In the genomic region with DNA sequence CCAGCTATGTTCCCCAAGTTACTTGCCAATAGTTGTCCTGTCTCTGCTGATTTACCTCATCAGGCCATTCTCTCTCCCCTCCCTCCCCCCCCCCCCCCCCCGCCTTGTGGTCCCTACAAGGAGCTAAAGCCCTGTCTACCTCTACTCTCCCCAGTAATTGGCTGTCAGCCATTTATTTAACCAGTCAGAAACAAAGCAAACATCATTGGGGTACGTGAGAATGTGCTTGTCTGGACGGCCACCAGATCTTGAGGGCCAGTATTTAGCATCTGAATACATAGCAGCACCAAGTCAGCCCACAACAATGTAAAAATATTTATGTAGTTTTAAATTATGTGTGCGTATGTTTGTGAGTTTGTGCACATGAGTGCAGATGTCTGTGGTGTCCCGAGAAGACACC, we compare ENCODE assay signal across 13 mouse cellular contexts.
"Had no signal": no experiment of that assay in that cellular context is flagged by ENCODE, and none has a peak within 500 bp of the region (broad histone marks: within the 10 kb centered on the region; RNA-seq: fewer than 3 reads in every experiment).

No protein-coding gene starts in this region.

- H3K9ac ChIP-seq: limb, embryonic 13.5 days; liver, embryonic 14.5 days; midbrain, embryonic 15.5 days; neural tube, embryonic 13.5 days had no signal

- H3K36me3 ChIP-seq: limb, embryonic 13.5 days; midbrain, embryonic 10.5 days; midbrain, embryonic 15.5 days; neural tube, embryonic 13.5 days had no signal

- H3K4me3 ChIP-seq: layer of hippocampus, adult 2 months; limb, embryonic 13.5 days; midbrain, embryonic 10.5 days; midbrain, embryonic 15.5 days; neural tube, embryonic 13.5 days had no signal

- H3K27ac ChIP-seq: layer of hippocampus, adult 2 months; limb, embryonic 13.5 days; liver, embryonic 14.5 days; midbrain, embryonic 10.5 days; midbrain, embryonic 15.5 days; neural tube, embryonic 13.5 days had no signal

- H3K27me3 ChIP-seq: limb, embryonic 13.5 days; midbrain, embryonic 15.5 days; neural tube, embryonic 13.5 days had no signal

- H3K4me1 ChIP-seq: limb, embryonic 13.5 days; midbrain, embryonic 15.5 days; neural tube, embryonic 13.5 days had no signal

- H3K4me2 ChIP-seq: limb, embryonic 13.5 days; midbrain, embryonic 15.5 days; neural tube, embryonic 13.5 days had no signal

- H3K9me3 ChIP-seq: midbrain, embryonic 10.5 days had no signal

- DNase-seq: kidney, postnatal 4 days; lung, adult 2 months; lung, postnatal 4 days; retina, postnatal 1 day; right cerebral cortex, postnatal 4 days; spleen, adult 18-20 months; thymus, postnatal 36 days had no signal

- ATAC-seq: midbrain, embryonic 15.5 days had no signal
